Mouse (Mus musculus) 3134 (cell line): ENCODE data around the gene Man2b2.

ENCODE experiments used
- DNase-seq: peaks from one replicate; pipeline ENCODE4 v3.0.0-alpha.2; 2011; ENCODE audit warnings: low spot score; ENCODE audit not compliant: insufficient read length; ENCODE audit errors: extremely low read depth

Gene Man2b2

DNA sequence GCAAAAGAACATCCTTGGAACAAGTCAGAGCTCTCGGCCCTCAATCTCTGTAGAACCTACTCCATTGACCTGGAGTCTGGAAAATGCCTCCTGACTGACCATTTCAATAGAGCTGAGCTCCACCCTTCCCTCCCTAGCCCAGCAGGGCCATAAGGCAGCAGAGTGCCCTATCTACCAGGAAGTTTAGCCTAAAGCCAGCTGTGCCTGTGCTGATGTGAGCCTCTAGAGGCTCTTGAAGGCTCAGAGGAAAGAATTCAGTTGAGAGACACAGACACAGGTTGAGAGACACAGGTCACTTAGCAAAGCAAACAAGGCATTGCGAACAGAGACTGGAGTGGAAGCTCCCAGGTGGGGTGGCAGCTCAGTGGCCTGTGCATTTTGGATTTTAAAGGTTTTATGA, 55.1 kb downstream of the Man2b2 start:
- DNase-seq = no peak

DNA sequence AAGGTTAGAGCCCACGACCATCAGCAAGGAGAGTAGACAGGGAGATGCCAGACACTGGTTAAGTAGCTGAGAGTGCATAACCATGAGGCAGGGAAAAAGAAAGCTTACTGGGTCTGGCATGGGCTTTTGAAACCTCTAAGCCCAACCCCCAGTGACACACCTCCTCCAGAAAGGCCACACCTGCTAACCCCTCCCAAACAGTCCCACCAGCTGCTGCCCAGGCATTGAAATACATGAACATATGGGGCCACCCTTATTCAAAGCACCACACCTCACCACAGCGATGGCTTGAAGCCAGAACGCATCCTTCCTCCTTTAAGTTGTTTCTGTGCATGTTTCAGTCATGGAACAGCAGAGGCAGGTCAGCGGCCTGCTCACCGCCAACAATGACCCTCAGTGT, 57.9 kb downstream of the Man2b2 start:
- DNase-seq = no peak

- DNase-seq = no peak
Observed at GRCm38 (mm10) chr5:36769603-36770002, 60.9 kb downstream of the Man2b2 start.

GRCm38 (mm10) chr5:36766958-36767703, 63.3 kb downstream of the Man2b2 start:
- no peak for DNase-seq

DNA sequence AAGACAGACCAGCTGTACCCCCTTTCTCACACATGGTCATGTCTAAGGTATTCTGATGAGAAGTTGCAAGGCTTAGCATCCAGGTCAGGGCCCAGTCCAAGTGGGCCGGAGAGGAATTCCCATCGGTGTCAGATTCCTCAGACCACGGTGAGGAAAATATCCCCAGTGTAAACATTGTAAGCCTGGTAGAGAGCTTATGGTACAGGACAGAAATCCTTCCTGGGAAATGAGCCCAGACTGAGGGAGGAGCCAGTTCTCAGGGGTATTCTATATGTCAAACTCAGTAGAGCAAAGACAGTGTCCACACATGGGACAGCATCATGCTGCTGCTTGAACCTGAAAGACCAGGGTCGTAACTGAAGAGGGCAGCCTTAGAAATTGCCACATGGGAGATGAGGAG, 70.6 kb downstream of the Man2b2 start:
- no peak for DNase-seq

DNA sequence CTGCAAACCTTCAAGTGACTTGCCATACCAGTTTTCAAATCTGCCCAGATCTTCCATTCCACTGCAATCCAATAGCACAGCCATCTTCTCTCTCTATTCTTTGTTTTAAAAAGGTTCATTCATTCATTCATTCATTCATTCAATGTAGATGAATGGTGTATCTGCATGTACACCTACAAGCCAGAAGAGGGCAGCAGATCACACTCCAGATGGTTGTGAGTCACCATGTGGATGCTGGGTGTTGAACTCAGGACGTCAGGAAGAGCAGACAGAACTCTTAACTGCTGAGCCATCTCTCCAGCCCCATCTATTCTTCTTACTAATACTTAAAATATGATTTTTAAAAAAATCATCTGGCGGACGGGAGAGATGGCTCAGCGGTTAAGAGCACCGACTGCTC, 73.4 kb downstream of the Man2b2 start:
- DNase-seq = peak; percentile 43
